Mouse (Mus musculus) embryonic facial prominence, embryonic 12.5 days (tissue): ENCODE data around the gene Cnppd1. TPM values are rescaled to one million over a fixed set of nuclear protein-coding genes. Genes with fewer than 3 reads are reported as not detected.
A peak's percentile ranks its signal among the peaks of the same experiment; 100 is the strongest.

ENCODE experiments used
- ATAC-seq: fragments of 200-750 bp; cut with Nextera tagmentation; 2 replicates; pipeline ENCODE4 v1.8.0; 2017; ENCODE audit not compliant: insufficient number of reproducible peaks, insufficient read depth, low FRiP score, low TSS enrichment
- H3K27ac ChIP-seq: fragments of 300-500 bp; sonication (generic); 2 replicates; pipeline ENCODE4 v1.5.1; 2016; ENCODE audit warnings: mild to moderate bottlenecking
- H3K27me3 ChIP-seq: fragments of 300-500 bp; sonication (generic); 2 replicates; pipeline ENCODE4 v1.6.1; 2016; ENCODE audit warnings: mild to moderate bottlenecking, moderate library complexity
- H3K36me3 ChIP-seq: fragments of 300-500 bp; sonication (generic); 2 replicates; pipeline ENCODE4 v1.6.1; 2016; ENCODE audit warnings: mild to moderate bottlenecking
- H3K4me1 ChIP-seq: fragments of 300-500 bp; sonication (generic); 2 replicates; pipeline ENCODE4 v1.6.1; 2016
- H3K4me2 ChIP-seq: fragments of 300-500 bp; sonication (generic); replicated peaks from 2 replicates; pipeline ENCODE4 v1.6.1; 2016; ENCODE audit warnings: mild to moderate bottlenecking, moderate library complexity
- H3K4me3 ChIP-seq: fragments of 300-500 bp; sonication (generic); 2 replicates; pipeline ENCODE4 v1.5.1; 2016; ENCODE audit warnings: mild to moderate bottlenecking
- H3K9ac ChIP-seq: fragments of 300-500 bp; sonication (generic); 2 replicates; pipeline ENCODE4 v1.6.1; 2016; ENCODE audit warnings: mild to moderate bottlenecking, moderate library complexity
- H3K9me3 ChIP-seq: fragments of 300-500 bp; sonication (generic); 2 replicates; pipeline ENCODE4 v1.6.1; 2016; ENCODE audit warnings: mild to moderate bottlenecking, moderate library complexity
- WGBS: fragments of 180-500 bp; shearing (Covaris S2); methylation state at CpG from one replicate; pipeline ENCODE4 v1.1.7; 2016; 5-methylcytosine and 5-hydroxymethylcytosine counted together
- polyA plus RNA-seq: library from polyadenylated mRNA; unstranded; fragments of >200 nt; fragmentation: Nextera tagmentation; extraction: Ambion mirVana; gene quantifications from 2 replicates; pipeline ENCODE4 v1.2.1, GENCODE M21; 2016

The Cnppd1 gene
- polyA plus RNA-seq = 45.1 and 46.2 TPM in 2 replicates

- Histone ChIP-seq H3K36me3 (peaks cover 54% of the 10 kb centered on the region), H3K27me3 (no peaks in the 10 kb centered on the region), H3K4me2 (peak within 1 kb of the TSS; percentile 92), H3K9ac (peak within 1 kb of the TSS; percentile 92), H3K4me1 (peaks cover 15% of the 10 kb centered on the region), H3K27ac (peak within 1 kb of the TSS; percentile 97), H3K4me3 (peak within 1 kb of the TSS; percentile 91), H3K9me3 (no peaks in the 10 kb centered on the region)
- ATAC-seq = peak; percentile 83
- under 1% methylated on average over 89 of the region's 91 CpGs for WGBS
Observed at GRCm38 (mm10) chr1:75142301-75143261, at the start of gene Cnppd1, which contains the start of gene Retreg2. Cnppd1 (minus strand) TSS chr1:75142711. Retreg2 (plus strand) TSS chr1:75142778.

GRCm38 (mm10) chr1:75191622-75192402 lies 49.3 kb upstream of the Cnppd1 start, which contains the start of the genes Ankzf1 and Atg9a:
Ankzf1 (plus strand) TSS chr1:75192151.
Atg9a (minus strand) TSS chr1:75192196.
- Histone ChIP-seq H3K4me3 (peak within 1 kb of the TSS; percentile 65), H3K4me1 (peaks cover 17% of the 10 kb centered on the region), H3K4me2 (peak within 1 kb of the TSS; percentile 80), H3K36me3 (peaks cover 23% of the 10 kb centered on the region), H3K27me3 (no peaks in the 10 kb centered on the region), H3K27ac (peak within 1 kb of the TSS; percentile 88), H3K9me3 (no peaks in the 10 kb centered on the region), H3K9ac (peak within 1 kb of the TSS; percentile 82)
- peak; percentile 99 for ATAC-seq
- 1% methylated on average over 56 of the region's 56 CpGs for WGBS

DNA sequence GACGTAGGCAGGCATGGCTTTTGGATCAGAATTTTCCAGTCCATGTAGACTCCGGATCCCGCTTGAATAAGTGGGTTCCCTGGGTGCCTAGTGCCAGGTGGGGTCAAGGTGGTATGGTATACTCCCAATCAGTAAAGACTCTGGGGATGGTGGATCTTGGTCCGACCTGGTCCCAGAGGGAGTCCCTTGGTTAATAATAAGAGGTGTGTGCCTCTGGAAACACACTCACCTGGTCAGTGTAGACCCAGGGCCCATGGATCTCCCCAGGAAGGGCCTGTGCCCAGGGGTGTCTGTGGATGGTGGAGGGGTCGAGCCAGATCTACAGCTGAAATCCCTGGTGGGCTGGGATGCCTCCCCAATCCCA lies 48.7 kb upstream of the Cnppd1 start:
- peak overlapping the region; percentile 88 for H3K27ac ChIP-seq
- peak overlapping the region; percentile 80 for H3K4me2 ChIP-seq
- H3K36me3 ChIP-seq = peaks cover 24% of the 10 kb centered on the region
- H3K9me3 ChIP-seq = no peaks in the 10 kb centered on the region
- H3K27me3 ChIP-seq = no peaks in the 10 kb centered on the region
- ATAC-seq = no peak; the same call in 1 of the 2 replicates
- peaks cover 17% of the 10 kb centered on the region for H3K4me1 ChIP-seq
- H3K9ac ChIP-seq = peak overlapping the region; percentile 82
- 36% methylated on average over 5 of the region's 5 CpGs for WGBS
- peak overlapping the region; percentile 65 for H3K4me3 ChIP-seq

DNA sequence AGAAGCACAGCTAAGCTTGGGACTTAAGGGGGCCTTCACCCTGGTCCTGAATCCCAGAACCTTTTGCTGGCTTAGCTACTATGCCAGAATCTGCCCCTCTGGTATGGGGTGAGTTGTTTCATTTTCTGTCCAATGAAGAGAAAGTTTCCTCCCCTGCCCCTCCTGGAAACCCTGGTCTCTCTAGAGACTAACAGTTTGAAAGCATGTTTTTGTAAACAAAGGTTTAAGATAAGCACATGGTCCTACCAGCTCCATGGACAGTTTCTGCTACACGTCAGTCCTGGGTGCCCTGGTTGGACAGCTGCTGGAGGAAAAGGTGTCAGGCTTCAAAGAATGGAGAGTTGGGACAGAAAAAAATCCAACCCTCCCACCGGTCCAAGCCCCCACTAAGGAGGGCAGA lies 48.1 kb upstream of the Cnppd1 start:
- Histone ChIP-seq H3K4me2 (peak overlapping the region; percentile 80), H3K4me3 (peak overlapping the region; percentile 65), H3K36me3 (peaks cover 29% of the 10 kb centered on the region), H3K9ac (peak overlapping the region; percentile 82; the same call in 1 of the 2 replicates), H3K27me3 (no peaks in the 10 kb centered on the region), H3K27ac (no peak overlapping the region), H3K9me3 (no peaks in the 10 kb centered on the region; the same call in 1 of the 2 replicates), H3K4me1 (peaks cover 17% of the 10 kb centered on the region)
- WGBS = 57% methylated on average over 2 of the region's 2 CpGs
- no peak for ATAC-seq

GRCm38 (mm10) chr1:75187914-75188483 lies 45.5 kb upstream of the Cnppd1 start:
- H3K4me2 ChIP-seq = no peak overlapping the region
- H3K27ac ChIP-seq = no peak overlapping the region
- no peaks in the 10 kb centered on the region for H3K27me3 ChIP-seq
- peaks cover 47% of the 10 kb centered on the region for H3K36me3 ChIP-seq
- H3K4me1 ChIP-seq = peaks cover 10% of the 10 kb centered on the region
- no peak for ATAC-seq
- H3K4me3 ChIP-seq = no peak overlapping the region
- H3K9me3 ChIP-seq = no peaks in the 10 kb centered on the region; the same call in 1 of the 2 replicates
- no peak overlapping the region for H3K9ac ChIP-seq
- 84% methylated on average over 2 of the region's 2 CpGs for WGBS

DNA sequence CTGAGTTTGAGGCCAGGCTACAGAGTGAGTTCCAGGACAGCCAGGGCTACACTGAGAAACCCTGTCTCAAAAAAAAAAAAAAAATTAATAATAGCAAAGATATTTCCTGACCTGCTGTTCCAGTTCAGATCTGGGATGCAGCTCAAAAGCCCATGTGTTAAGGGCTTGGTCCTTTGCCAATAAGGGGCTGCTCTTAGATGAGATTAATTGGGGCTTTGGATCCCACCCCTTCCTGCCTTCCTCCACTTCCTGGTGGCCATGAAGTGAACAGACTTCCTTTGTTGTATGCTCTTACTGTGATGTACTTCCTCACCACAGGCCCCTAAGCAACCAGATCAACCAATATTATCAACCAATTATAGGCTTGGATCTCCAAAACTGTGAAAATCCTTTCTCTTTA lies 44.6 kb upstream of the Cnppd1 start:
- H3K4me2 ChIP-seq = no peak overlapping the region
- no peak overlapping the region for H3K9ac ChIP-seq
- no peaks in the 10 kb centered on the region; the same call in 1 of the 2 replicates for H3K9me3 ChIP-seq
- H3K27me3 ChIP-seq = no peaks in the 10 kb centered on the region
- ATAC-seq = no peak
- peaks cover 8% of the 10 kb centered on the region for H3K4me1 ChIP-seq
- H3K36me3 ChIP-seq = peaks cover 56% of the 10 kb centered on the region
- H3K4me3 ChIP-seq = no peak overlapping the region
- H3K27ac ChIP-seq = no peak overlapping the region

GRCm38 (mm10) chr1:75185495-75185894 lies 43.0 kb upstream of the Cnppd1 start:
- Histone ChIP-seq H3K9ac (no peak overlapping the region), H3K9me3 (no peaks in the 10 kb centered on the region; the same call in 1 of the 2 replicates), H3K4me1 (peaks cover 4% of the 10 kb centered on the region; the same call in 1 of the 2 replicates), H3K4me2 (no peak overlapping the region), H3K36me3 (peaks cover 68% of the 10 kb centered on the region), H3K27ac (no peak overlapping the region), H3K4me3 (no peak overlapping the region), H3K27me3 (no peaks in the 10 kb centered on the region)
- no peak for ATAC-seq
- WGBS = 90% methylated on average over 11 of the region's 11 CpGs

DNA sequence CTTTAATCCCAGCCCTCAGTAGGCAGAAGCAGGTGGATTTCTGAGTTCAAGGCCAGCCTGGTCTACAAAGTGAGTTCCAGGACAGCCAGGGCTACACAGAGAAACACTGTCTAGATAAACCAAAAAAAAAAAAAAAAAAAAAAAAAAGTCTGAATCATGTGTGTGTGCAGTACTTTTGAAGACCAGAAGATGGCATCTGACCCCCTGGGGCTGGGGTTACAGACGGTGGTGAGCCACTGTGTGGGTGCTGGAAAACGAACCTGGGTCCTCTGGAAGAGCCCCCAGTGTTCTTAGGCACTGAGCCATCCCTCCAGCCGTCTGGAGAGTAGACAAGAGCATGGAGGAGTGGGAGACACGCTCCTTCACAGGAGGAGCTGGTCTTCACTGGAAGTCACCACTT lies 39.6 kb upstream of the Cnppd1 start:
- Histone ChIP-seq H3K4me3 (no peak overlapping the region), H3K9me3 (no peaks in the 10 kb centered on the region; the same call in 1 of the 2 replicates), H3K4me2 (no peak overlapping the region), H3K36me3 (peaks cover 66% of the 10 kb centered on the region), H3K27me3 (no peaks in the 10 kb centered on the region), H3K9ac (no peak overlapping the region), H3K27ac (no peak overlapping the region), H3K4me1 (peaks cover 16% of the 10 kb centered on the region)
- WGBS = 71% methylated on average over 4 of the region's 4 CpGs
- ATAC-seq = no peak

GRCm38 (mm10) chr1:75181377-75181870 lies 38.9 kb upstream of the Cnppd1 start:
- Histone ChIP-seq H3K4me2 (no peak overlapping the region), H3K4me3 (no peak overlapping the region), H3K9me3 (no peaks in the 10 kb centered on the region; the same call in 1 of the 2 replicates), H3K36me3 (peaks cover 63% of the 10 kb centered on the region), H3K9ac (no peak overlapping the region), H3K27me3 (no peaks in the 10 kb centered on the region), H3K4me1 (peaks cover 16% of the 10 kb centered on the region), H3K27ac (no peak overlapping the region)
- 82% methylated on average over 4 of the region's 4 CpGs for WGBS
- ATAC-seq = no peak

DNA sequence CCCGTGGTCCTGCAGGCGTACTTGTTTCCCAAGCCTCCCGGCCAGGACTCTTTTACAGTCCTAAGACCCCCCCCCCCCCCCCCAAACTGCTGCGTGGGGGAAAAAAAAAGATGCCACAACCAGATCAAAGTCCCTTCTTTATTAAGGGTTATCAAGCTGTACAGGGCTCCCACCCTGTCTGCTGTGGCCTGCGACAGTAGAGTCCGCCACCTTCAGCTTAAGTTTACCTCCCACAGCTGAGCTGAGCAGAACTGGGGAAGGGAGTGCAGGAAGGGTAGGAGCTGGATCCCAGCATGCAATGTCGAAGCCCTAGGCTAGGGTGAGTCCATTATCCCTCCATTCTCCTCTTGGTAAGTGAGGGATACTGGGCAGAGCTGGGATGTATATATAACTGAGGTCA lies 38.2 kb upstream of the Cnppd1 start:
- H3K4me3 ChIP-seq = peak overlapping the region; percentile 57
- no peaks in the 10 kb centered on the region for H3K9me3 ChIP-seq
- H3K4me2 ChIP-seq = peak overlapping the region; percentile 89
- no peak overlapping the region for H3K27ac ChIP-seq
- no peak for ATAC-seq
- WGBS = 48% methylated on average over 7 of the region's 7 CpGs
- H3K9ac ChIP-seq = no peak overlapping the region
- H3K27me3 ChIP-seq = no peaks in the 10 kb centered on the region
- peaks cover 61% of the 10 kb centered on the region for H3K36me3 ChIP-seq
- peaks cover 16% of the 10 kb centered on the region for H3K4me1 ChIP-seq

GRCm38 (mm10) chr1:75180105-75180590 lies 37.6 kb upstream of the Cnppd1 start, which contains the start of gene Abcb6:
Abcb6 (minus strand) TSS chr1:75180392.
- Histone ChIP-seq H3K9ac (peak within 1 kb of the TSS; percentile 58), H3K4me3 (peak within 1 kb of the TSS; percentile 57), H3K36me3 (peaks cover 61% of the 10 kb centered on the region), H3K9me3 (no peaks in the 10 kb centered on the region), H3K4me2 (peak within 1 kb of the TSS; percentile 89), H3K27ac (no peak within 1 kb of the TSS), H3K4me1 (peaks cover 16% of the 10 kb centered on the region), H3K27me3 (no peaks in the 10 kb centered on the region)
- peak; percentile 88 for ATAC-seq
- under 1% methylated on average over 31 of the region's 31 CpGs for WGBS
